ENCODE assay signal across 20 mouse cellular contexts in the genomic region with DNA sequence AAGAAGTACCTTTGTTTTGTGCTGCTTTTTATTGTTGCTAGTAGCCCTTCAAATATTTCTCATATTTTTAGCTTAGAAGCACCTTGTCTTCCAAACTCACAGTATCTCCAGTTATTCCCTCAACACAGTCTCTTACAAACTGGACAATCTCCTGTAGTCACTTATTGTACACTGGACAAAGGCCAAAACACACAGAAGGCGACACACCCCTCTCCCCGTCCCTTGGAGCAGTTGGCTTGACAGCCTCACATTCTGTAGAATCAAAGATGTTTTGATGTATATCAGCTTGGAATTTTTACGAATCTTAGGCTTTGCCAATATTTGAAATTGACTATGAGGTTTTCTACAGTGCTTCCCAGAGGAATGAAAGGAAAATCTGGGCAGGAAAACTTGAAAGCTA.
"Had no signal": no experiment of that assay in that cellular context is flagged by ENCODE, and none has a peak within 500 bp of the region (broad histone marks: within the 10 kb centered on the region; RNA-seq: fewer than 3 reads in every experiment).

No protein-coding gene starts in this region.

- H3K27me3 ChIP-seq: limb, embryonic 15.5 days; megakaryocyte, embryonic 14.5 days; midbrain, embryonic 13.5 days; neural tube, embryonic 13.5 days; stomach, embryonic 15.5 days had no signal

- H3K9ac ChIP-seq: limb, embryonic 15.5 days; liver, embryonic 14.5 days; liver, postnatal 0 days; midbrain, embryonic 13.5 days; neural tube, embryonic 13.5 days; stomach, embryonic 15.5 days had no signal

- H3K27ac ChIP-seq: limb, embryonic 15.5 days; liver, embryonic 14.5 days; midbrain, embryonic 10.5 days; midbrain, embryonic 13.5 days; neural tube, embryonic 13.5 days; stomach, embryonic 15.5 days had no signal

- H3K4me2 ChIP-seq: limb, embryonic 15.5 days; liver, embryonic 11.5 days; midbrain, embryonic 13.5 days; neural tube, embryonic 13.5 days; stomach, embryonic 15.5 days had no signal

- ATAC-seq: inflammation-experienced regulatory T-cells, adult 6 months; intestine, embryonic 16.5 days; liver, postnatal 0 days; midbrain, embryonic 13.5 days; midbrain, embryonic 16.5 days had no signal

- H3K4me3 ChIP-seq: limb, embryonic 15.5 days; megakaryocyte, embryonic 14.5 days; midbrain, embryonic 10.5 days; midbrain, embryonic 13.5 days; myocyte; neural tube, embryonic 13.5 days; stomach, embryonic 15.5 days had no signal

- H3K4me1 ChIP-seq: limb, embryonic 15.5 days; midbrain, embryonic 10.5 days; midbrain, embryonic 13.5 days; neural tube, embryonic 13.5 days; stomach, embryonic 15.5 days had no signal

- DNase-seq: kidney, adult 2 months; kidney, postnatal 10 days; kidney, postnatal 36 days; liver, postnatal 0 days; retina, postnatal 1 day; right cerebral cortex, postnatal 25 days; spleen, adult 18-20 months; thymus, postnatal 25 days had no signal

- H3K36me3 ChIP-seq: limb, embryonic 15.5 days; midbrain, embryonic 10.5 days; midbrain, embryonic 13.5 days; neural tube, embryonic 13.5 days; stomach, embryonic 15.5 days had no signal

- H3K9me3 ChIP-seq: limb, embryonic 15.5 days; megakaryocyte, embryonic 14.5 days; midbrain, embryonic 10.5 days; midbrain, embryonic 13.5 days; neural tube, embryonic 13.5 days; stomach, embryonic 15.5 days had no signal
